Mouse (Mus musculus) hindbrain, embryonic 16.5 days (tissue): ENCODE measurements around the gene Slc43a2. TPM values are rescaled to one million over a fixed set of nuclear protein-coding genes. Genes with fewer than 3 reads are reported as not detected.
"Not testable (repeated sequence)": the region's sequence is repeated elsewhere in the genome, so short reads cannot be mapped to it uniquely, and the experiment has no call there.

Experiments
- ATAC-seq: fragments of 200-750 bp; cut with Nextera tagmentation; 2 replicates; pipeline ENCODE4 v1.8.0; 2017; ENCODE audit warnings: moderate TSS enrichment, moderate library complexity
- H3K27ac ChIP-seq: fragments of 300-500 bp; sonication (generic); 2 replicates; pipeline ENCODE4 v1.5.1; 2014; ENCODE audit warnings: low read depth, mild to moderate bottlenecking, control low read depth, low read length, moderate library complexity
- H3K27me3 ChIP-seq: fragments of 300-500 bp; sonication (generic); replicated peaks from 2 replicates; pipeline ENCODE4 v1.6.1; 2014; ENCODE audit warnings: low read length; ENCODE audit not compliant: control insufficient read depth, insufficient read depth
- H3K36me3 ChIP-seq: fragments of 300-500 bp; sonication (generic); 2 replicates; pipeline ENCODE4 v1.6.1; 2014; ENCODE audit warnings: mild to moderate bottlenecking, low read length, moderate library complexity, mixed read lengths; ENCODE audit not compliant: control insufficient read depth, insufficient read depth
- H3K4me1 ChIP-seq: fragments of 300-500 bp; sonication (generic); 2 replicates; pipeline ENCODE4 v1.6.1; 2014; ENCODE audit warnings: low read depth, low read length; ENCODE audit not compliant: control insufficient read depth, insufficient read depth
- H3K4me2 ChIP-seq: fragments of 300-500 bp; sonication (generic); 2 replicates; pipeline ENCODE4 v1.6.1; 2014; ENCODE audit warnings: mild to moderate bottlenecking, low read length, control low read depth, moderate library complexity
- H3K4me3 ChIP-seq: fragments of 300-500 bp; sonication (generic); 2 replicates; pipeline ENCODE4 v1.5.1; 2014; ENCODE audit warnings: mild to moderate bottlenecking, low read length, control low read depth, moderate library complexity
- H3K9ac ChIP-seq: fragments of 300-500 bp; sonication (generic); 2 replicates; pipeline ENCODE4 v1.6.1; 2014; ENCODE audit warnings: low read depth, mild to moderate bottlenecking, control low read depth, low read length, moderate library complexity
- H3K9me3 ChIP-seq: fragments of 300-500 bp; sonication (generic); 2 replicates; pipeline ENCODE4 v1.6.1; 2014; ENCODE audit warnings: mild to moderate bottlenecking, low read length, moderate library complexity; ENCODE audit not compliant: control insufficient read depth
- WGBS: fragments of 180-500 bp; shearing (Covaris S2); extraction: QIAGEN DNeasy Blood & Tissue Kit; methylation state at CpG from one replicate; pipeline ENCODE4 v1.1.7; 2014; 5-methylcytosine and 5-hydroxymethylcytosine counted together
- polyA plus RNA-seq: library from polyadenylated mRNA; unstranded; fragments of >200 nt; fragmentation: Nextera tagmentation; extraction: Ambion mirVana; gene quantifications from 2 replicates; pipeline ENCODE4 v1.2.1, GENCODE M21; 2015

The Slc43a2 gene
- polyA plus RNA-seq, 1 experiment from 2014 or later, result 16.9 TPM

DNA sequence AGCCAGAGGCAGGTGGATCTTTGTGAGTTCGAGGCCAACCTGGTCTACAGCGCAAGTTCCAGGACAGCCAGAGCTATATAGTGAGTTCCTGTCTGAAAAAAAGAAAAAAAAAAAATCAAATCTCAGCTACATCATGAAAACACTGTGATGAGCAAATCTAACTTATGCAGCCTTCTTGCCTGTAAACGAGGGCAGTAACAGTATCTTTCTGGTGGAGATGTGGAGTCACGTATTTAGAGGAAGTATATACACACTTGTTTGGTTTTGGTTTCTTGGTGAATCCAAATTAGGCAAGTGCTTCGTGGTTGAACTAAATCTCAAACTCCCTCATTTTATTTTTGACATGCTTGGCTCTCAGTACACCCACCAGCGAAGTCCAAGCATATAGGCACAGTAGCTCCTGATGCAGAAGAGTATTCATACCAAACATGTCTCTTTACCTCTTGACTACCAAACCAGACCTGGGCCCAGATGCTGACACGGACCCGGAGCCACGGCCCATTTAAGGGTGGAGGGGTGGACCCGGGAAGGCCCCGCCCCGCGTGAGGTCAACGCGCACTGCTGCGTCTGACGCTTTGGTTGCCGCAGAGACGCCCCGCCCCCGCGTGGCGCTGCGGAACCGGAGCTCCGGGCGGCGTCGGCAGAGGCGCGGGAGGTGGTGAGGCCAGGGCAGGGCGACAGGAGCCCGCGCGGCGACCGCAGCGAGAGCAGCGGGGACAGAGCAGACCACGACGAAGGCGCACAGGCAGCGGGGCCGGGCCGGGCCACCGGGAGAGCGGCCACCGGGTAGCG, 56.2 kb downstream of the Slc43a2 start, which contains the start of gene Pitpna:
Pitpna (plus strand) TSS at position 605 of the 792 bp plus-strand sequence.
- Histone ChIP-seq H3K36me3 (peaks cover 5% of the 10 kb centered on the region), H3K9me3 (no peaks in the 10 kb centered on the region), H3K9ac (peak within 1 kb of the TSS; percentile 93), H3K27ac (peak within 1 kb of the TSS; percentile 94), H3K4me2 (peak within 1 kb of the TSS; percentile 68), H3K27me3 (no peaks in the 10 kb centered on the region), H3K4me3 (peak within 1 kb of the TSS; percentile 91), H3K4me1 (peaks cover 16% of the 10 kb centered on the region)
- WGBS, result 5% methylated on average over 49 of the region's 49 CpGs
- peak; percentile 95 for ATAC-seq

DNA sequence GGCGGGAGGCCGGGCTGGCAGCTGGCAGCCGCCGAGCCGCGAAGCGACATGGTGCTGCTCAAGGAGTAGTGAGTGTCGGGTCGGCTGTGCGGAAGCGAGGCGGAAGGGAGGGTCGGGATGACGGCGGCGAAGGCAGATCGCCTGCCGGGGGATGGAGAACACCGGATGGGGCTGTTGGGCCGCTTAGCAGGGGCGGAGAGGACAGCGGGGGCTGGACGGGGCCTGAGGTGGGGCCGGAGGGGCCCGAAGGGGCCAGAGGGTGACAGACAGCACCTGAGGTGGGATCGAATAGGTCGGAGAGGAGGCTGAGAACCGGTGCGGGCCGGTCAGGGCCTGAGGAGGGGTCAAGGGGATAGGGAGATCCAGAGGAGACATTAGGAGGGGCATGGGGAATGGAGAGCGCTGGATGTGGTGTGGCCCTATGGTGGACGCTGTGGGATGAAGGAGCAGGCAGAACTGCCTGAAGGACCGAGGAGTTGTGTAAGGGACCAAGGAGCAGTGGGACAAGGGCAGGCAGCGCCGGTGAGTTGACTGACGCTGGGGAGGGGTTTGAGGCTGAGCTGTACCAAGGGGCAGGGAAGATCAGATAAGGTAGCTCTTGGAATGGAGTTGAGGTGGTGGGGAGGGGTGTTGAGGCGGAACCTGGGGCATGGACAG, 56.9 kb downstream of the Slc43a2 start:
- Histone ChIP-seq H3K27ac (peak overlapping the region; percentile 94), H3K4me1 (peaks cover 16% of the 10 kb centered on the region), H3K9ac (peak overlapping the region; percentile 93), H3K9me3 (no peaks in the 10 kb centered on the region), H3K36me3 (peaks cover 12% of the 10 kb centered on the region), H3K4me3 (peak overlapping the region; percentile 91), H3K27me3 (no peaks in the 10 kb centered on the region), H3K4me2 (peak overlapping the region; percentile 68)
- 1% methylated on average over 33 of the region's 37 CpGs for WGBS
- ATAC-seq, result peak; percentile 84

DNA sequence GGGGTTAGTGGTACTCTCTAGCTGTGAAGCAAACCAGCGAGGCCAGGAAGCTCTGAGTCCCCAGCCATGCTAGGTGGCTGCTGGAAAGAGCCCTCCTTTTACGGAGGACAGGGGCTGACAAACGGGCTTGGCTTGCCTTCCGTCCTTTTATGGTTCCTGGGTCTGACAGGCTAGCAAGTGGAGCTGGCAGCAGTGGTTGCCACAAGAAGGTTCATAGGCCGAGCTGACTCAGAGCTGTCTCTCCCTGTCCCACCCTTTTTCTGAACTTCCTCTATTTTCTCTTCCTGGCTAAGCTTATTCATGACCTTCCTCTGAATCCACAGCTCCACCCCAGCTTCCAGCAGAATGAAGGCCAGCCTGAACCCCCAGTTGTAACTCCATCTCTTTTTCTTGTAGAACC, 61.1 kb downstream of the Slc43a2 start:
- no peak for ATAC-seq
- Histone ChIP-seq H3K4me3 (no peak overlapping the region), H3K4me2 (no peak overlapping the region), H3K36me3 (peaks cover 17% of the 10 kb centered on the region), H3K27me3 (no peaks in the 10 kb centered on the region), H3K9ac (no peak overlapping the region), H3K27ac (no peak overlapping the region), H3K9me3 (no peaks in the 10 kb centered on the region), H3K4me1 (peaks cover 16% of the 10 kb centered on the region)
- 90% methylated on average over 5 of the region's 5 CpGs for WGBS

DNA sequence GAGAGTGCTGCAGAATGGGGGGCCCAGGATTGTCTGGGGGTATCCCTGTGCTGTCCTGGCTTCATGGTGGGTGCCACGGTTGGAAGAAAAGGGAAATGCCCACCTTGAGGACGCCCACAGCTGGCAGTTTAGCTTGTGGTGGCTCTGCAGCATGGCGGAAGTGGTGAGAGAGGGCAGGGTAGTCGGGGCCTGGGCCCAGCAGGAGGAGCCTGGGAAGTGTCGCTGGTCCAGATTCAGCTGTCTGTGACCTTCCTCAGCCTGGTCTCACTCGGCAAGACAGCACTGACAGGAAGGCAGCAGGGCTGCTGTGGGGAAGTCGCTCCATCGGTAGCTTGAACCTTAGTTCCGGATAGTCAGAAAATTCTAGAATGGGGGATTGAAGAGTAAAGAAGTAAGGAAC, 62.9 kb downstream of the Slc43a2 start:
- peaks cover 25% of the 10 kb centered on the region for H3K36me3 ChIP-seq
- 88% methylated on average over 9 of the region's 9 CpGs for WGBS
- ATAC-seq, result no peak
- peaks cover 8% of the 10 kb centered on the region for H3K4me1 ChIP-seq
- H3K9me3 ChIP-seq, result no peaks in the 10 kb centered on the region
- no peak overlapping the region for H3K9ac ChIP-seq
- no peak overlapping the region for H3K4me3 ChIP-seq
- no peaks in the 10 kb centered on the region for H3K27me3 ChIP-seq
- no peak overlapping the region for H3K27ac ChIP-seq
- no peak overlapping the region for H3K4me2 ChIP-seq

DNA sequence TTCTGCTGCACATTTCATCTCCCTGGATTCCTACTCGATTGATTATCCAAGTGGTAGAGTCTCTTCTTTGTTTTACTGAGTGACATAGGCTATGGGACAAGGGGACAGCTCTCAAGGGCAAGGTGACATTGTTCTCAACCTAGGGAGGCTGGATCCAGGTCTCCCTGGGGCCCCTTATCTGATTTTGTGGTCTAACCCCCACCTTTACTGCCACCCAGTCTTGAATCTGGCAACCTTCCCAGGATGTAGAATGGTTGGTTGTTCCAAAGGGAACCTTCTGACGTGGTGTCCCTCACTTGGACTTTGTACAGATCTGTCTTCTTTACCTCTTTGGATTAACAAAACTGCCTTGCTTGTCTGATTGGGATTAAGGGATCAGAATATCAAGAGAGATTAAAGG, 63.9 kb downstream of the Slc43a2 start:
- Histone ChIP-seq H3K9ac (no peak overlapping the region), H3K4me1 (no peaks in the 10 kb centered on the region), H3K4me2 (no peak overlapping the region), H3K36me3 (peaks cover 26% of the 10 kb centered on the region), H3K27me3 (no peaks in the 10 kb centered on the region), H3K27ac (no peak overlapping the region), H3K9me3 (no peaks in the 10 kb centered on the region), H3K4me3 (no peak overlapping the region)
- 68% methylated on average over 2 of the region's 2 CpGs for WGBS
- ATAC-seq, result no peak

DNA sequence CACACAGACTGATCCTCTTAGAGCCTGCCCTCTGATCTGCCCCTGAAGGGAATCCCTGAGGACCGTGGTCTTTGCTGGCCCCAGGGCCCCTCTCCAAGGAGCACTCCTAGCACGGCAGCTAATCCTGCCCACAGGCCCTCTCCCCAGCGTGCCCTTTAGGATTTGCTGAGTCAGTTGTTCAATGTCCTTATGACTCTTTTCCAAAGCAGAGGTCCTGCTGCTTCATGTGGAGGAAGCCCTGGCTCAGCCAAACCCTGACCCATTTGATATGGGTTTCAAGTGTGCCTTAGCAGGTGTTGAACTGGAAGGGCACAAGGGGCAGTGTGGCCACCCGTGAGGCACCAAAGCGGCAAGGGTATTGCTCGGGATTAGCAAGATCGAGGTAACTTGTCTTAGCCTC, 64.3 kb downstream of the Slc43a2 start:
- Histone ChIP-seq H3K9me3 (no peaks in the 10 kb centered on the region), H3K36me3 (peaks cover 30% of the 10 kb centered on the region)
- 84% methylated on average over 7 of the region's 7 CpGs for WGBS

DNA sequence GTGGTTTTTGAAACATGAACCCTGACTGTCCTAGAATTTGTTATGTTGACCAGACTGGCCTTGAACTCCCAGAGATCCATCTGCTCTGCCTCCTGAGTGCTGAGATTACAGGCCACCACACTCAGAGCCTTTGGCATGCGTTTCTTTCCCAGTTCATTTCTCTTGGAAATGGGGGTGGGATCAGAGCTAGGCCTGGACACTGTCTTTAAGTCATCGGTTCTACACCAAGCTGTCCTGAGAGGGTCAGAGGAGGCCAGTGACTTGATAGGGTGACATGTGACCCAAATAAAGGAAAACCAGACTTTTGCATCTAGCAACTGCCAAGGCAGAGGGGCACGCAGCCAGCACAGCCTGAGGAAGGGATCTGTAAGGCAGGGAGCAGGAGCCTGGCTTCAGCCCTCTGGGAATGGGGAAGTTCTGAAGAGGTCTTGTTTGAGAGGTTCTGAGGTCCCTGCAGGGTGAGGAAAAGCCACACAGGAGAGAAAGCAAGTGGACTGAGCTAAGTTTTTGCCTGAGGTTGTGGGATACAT, 65.3 kb downstream of the Slc43a2 start:
- no peak for ATAC-seq
- H3K9me3 ChIP-seq, result no peaks in the 10 kb centered on the region
- no peak overlapping the region for H3K4me3 ChIP-seq
- no peak overlapping the region for H3K9ac ChIP-seq
- H3K36me3 ChIP-seq, result peaks cover 40% of the 10 kb centered on the region
- no peak overlapping the region for H3K4me2 ChIP-seq
- no peaks in the 10 kb centered on the region for H3K27me3 ChIP-seq
- H3K4me1 ChIP-seq, result no peaks in the 10 kb centered on the region
- no peak overlapping the region for H3K27ac ChIP-seq
- whole genome bisulfite sequencing, result 83% methylated on average over 3 of the region's 3 CpGs

More for the DNA sequence above, 64.3 kb downstream of the Slc43a2 start:
- H3K9ac ChIP-seq, result no peak overlapping the region
- H3K4me3 ChIP-seq, result no peak overlapping the region
- ATAC-seq, result no peak
- H3K4me1 ChIP-seq, result no peaks in the 10 kb centered on the region
- H3K4me2 ChIP-seq, result no peak overlapping the region
- H3K27me3 ChIP-seq, result no peaks in the 10 kb centered on the region
- no peak overlapping the region for H3K27ac ChIP-seq

DNA sequence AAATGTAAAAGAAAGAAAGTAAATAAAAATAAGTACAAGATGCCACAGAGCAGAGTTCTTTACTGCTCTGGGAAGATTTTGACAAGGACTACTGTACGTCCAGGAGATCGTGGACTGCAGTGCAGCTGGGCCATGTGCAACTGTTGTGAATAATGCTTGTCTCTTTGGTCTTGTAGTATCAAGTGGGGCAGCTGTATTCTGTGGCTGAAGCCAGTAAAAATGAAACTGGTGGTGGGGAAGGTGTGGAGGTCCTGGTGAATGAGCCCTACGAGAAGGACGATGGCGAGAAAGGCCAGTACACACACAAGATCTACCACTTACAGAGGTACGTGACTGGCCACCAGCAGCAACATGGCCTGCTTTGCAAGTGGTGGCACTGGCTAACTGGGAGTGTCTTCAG, 66.5 kb downstream of the Slc43a2 start:
- WGBS, result 93% methylated on average over 6 of the region's 6 CpGs
- no peaks in the 10 kb centered on the region for H3K27me3 ChIP-seq
- peaks cover 38% of the 10 kb centered on the region for H3K36me3 ChIP-seq
- no peak overlapping the region for H3K4me3 ChIP-seq
- H3K4me2 ChIP-seq, result no peak overlapping the region
- no peaks in the 10 kb centered on the region for H3K4me1 ChIP-seq
- ATAC-seq, result no peak
- no peak overlapping the region for H3K27ac ChIP-seq
- H3K9ac ChIP-seq, result no peak overlapping the region
- no peaks in the 10 kb centered on the region for H3K9me3 ChIP-seq

DNA sequence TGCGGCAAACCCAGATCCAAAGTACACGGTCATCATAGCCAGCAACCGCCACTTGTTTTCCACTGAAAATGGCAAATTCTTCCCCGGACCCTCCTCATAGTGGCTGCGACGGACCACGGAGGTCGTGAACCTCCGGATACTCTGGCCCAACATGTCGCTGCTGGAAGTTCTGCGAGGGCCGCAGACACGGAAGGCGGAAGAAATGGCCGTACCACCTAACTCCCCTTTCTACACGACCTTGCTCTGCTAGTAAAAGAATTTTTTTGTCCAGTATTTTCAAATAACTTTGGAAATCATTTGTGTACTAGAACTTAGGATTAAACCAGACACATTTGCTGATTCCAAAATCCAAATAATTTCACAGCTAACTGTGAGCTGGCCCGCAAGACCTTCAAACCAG, 68.3 kb downstream of the Slc43a2 start:
- not testable (repeated sequence) for H3K4me3 ChIP-seq, ATAC-seq, H3K9me3 ChIP-seq, H3K4me1 ChIP-seq, H3K9ac ChIP-seq, H3K27ac ChIP-seq, H3K27me3 ChIP-seq, H3K4me2 ChIP-seq
- 92% methylated on average over 16 of the region's 17 CpGs for WGBS
- H3K36me3 ChIP-seq, result peaks cover 34% of the 10 kb centered on the region
